Mouse (Mus musculus): ENCODE measurements around the gene Dpep1. TPM values are rescaled to one million over a fixed set of nuclear protein-coding genes. Genes with fewer than 3 reads are reported as not detected.

The Dpep1 gene
- polyA plus RNA-seq (2015; fragmentation: Nextera tagmentation; extraction: Ambion mirVana) = 39.7 and 90.2 TPM in 2 replicates

DNA sequence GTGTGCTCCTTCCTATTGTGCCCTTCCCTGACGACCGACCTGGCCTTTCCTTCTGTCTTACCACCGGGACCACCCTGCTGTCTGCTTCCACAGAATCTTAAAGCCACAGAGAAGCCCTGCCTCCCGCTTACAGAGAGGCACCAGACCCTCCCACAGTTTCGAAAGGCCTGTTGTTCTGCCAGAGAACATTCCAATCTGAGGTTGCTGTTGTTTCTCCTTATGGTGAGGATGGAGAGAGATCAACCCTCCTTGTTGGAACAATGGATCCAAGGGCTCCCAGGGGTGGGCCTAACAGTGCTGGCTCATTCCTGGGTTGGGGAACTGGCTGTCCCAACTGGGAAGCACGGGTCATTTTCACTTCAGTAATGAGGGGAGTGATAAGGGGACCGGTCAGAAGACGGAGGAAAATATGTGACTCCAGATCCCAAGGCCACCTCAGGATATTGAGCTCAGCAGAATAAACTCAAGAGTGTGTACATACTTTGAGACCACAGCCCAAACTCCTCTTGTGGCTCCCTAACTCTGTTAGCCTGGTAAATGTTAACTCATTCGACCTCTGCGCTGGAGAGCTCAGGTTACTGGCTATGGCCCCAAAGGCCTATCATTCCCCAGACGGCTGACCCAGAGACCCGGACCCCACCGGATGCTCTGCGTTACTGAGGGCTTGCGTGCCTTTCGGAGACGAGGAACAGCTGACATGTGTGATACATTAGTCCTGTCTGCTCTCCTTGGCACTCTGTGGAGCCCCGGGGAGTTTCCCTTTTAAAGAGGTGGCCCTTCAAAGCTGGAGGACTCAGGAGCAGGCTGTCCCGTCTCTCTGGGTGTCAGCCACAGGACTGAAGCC, at the start of gene Dpep1:
TSS of gene Dpep1 (plus strand) at position 677 of the 844 bp plus-strand sequence.

DNA sequence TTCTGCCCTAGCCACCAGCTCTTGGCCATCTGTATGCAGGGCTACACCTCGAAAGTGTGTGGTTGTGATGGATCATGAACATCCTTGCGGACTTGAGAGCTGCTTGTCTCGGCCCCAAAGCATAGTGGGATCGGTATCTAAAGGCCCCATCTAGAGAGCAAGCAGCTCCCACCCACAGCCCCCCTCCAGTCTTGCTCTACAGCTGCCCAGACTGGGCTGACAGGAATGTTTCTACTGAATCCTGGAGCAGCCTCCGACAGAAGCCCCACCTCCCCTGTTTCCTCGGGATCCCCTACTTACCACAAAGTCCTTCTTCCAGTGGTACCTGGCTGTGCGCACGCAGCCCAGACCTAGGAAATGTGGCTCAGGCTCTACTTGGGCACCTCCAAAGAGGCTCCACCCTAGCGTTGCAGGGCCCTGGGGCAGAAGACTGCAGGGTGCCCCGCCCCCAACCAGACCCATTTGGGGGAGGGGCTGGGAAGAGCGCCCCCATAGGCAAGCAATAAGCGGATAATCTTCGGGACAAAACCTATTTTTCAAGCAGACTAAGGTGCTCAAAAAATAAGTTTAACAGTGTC, 28.1 kb upstream of the Dpep1 start, which contains the start of gene Sult5a1:
TSS of gene Sult5a1 (minus strand) at position 428 of the 578 bp plus-strand sequence.

DNA sequence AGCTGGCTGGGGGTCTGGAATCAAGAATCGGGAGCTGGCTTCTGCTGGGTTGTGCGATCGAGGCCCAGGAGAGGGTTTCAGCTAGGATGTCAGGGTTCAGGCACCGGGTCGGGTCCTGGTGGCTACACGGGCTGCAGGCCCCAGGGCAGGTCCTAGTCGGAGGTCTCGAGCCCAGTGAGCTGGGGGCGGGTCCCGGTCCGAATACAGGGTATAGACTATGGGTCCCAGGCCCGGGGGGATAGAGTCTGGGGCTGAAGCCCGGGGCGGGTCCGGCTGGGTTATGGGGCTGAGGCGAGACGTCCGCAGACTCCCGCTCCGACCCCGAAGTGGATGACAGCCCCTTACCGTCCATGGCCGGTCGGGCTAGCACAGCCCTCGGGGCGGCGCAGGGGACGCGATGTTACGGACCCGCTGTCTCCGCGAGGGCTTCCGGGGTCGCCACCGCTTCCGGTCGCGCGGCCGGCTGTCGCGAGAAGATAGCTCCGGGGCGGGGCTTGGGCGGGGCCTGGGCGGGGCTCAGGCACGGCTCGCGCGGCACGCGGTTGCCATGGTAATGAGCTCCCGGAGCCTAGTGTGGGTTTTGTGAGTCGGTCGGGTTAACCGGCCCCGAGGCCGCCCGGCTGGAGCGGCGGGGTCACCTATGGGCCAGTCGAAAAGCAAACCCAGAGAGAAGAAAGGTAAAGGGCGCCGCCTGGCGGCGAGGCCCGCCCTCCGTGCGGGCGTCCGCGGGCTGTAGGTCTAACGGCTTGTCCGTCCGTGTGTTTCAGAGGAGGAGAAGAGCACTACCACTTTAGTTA, 26.5 kb downstream of the Dpep1 start, which contains the start of the genes Chmp1a and Spata33:
TSS of gene Chmp1a (minus strand) at position 443 of the 797 bp plus-strand sequence.
TSS of gene Spata33 (plus strand) at position 512 of the 797 bp plus-strand sequence.

DNA sequence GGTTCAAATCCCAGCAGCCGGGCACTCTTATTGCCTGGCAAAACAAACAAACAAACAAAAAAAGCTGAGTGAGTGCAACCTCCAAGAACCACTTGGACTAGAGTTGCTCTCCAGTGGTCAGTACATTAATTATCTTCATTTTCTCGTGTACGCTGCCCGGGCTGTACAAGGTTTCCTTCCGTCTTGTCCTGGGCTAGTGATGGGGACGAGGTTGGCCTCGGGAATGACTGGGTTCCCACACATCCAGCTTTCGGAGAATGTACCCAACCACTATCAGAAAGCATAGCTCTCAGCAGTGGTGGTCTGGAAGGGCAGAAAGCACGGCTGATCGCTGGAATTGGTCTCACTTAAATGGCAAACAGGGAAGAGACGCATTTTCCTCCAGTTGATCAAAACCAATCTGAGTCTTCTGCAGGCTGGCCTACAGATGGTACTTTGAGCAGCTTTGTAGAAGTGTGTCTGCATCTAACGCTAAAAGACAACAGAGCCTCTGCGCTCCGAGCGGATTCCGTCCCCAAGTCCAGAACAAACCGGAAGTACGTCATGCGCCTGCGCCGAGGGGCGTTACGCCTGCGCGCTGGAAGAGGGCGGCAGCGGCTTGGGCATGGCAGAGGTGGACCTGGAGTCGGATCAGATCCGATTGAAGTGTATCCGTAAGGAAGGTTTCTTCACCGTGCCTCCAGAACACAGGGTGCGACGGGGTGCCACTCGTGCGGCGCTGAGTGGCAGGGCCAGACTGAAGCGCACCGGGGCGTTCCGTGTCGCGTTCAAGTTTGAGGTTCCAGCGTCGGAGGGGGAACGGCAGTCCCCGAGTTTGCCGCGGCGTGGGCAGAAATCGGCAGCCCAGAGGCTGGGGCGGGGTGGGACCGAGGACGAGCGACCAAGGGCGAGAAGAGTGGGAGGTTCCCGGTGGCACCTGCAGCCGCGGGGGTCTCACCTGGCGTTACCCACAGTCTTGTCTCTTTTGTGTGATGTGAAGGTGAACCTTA, 38.5 kb downstream of the Dpep1 start, which contains the start of gene Cdk10:
TSS of gene Cdk10 (plus strand) at position 565 of the 989 bp plus-strand sequence.

DNA sequence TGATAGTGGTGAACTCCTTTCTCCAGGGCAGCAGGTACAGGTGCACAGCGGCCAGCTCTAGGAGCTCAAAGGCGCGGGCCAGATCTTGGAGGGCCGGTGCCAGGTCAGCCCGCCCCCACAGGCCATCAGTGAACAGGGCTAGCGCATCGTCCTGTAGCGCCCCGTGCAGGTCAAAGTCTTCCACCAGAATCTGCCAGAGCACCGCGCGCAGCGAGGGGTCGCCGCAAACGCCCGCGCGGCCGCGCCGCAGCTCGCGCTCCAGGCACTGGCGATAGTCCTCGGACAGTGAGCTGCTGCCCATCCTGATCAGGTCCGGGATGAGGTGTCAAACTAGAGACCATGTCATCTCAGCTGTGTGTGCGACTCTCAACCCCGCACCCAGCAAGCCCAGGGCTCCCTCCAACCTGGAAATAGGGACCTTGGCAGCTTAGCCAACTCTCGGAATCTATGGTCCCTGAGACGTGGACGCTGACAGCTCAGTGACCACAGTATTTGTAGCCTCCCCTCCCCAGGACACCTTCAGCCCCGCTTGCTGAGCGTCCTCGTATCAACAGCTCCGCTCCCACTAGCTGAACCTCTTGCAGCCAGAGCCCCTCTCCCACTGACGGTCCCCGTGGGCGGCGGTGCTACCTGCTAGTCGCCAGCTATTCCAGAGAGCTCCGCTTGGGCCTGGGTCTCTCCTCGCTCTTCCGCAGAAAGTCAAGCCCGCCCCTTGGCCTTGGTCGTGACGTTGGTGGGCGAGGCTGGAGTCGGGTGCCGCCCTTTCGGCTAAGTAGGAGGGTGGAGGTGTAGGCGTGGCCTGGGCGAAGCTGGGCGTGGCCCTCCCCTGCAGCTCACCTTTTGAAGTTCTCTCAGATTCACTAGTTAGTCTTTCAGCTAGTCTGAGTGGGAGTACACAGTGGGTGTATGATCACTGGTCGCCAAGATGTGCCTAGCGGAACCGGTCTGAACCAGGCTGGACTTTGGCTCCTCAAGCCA, 49.8 kb downstream of the Dpep1 start, which contains the start of gene Spata2l:
TSS of gene Spata2l (minus strand) at position 714 of the 978 bp plus-strand sequence.

Other genes starting within 250 kb of the Dpep1 start
- 49.6 and 63.9 TPM in 2 replicates for gene Ankrd11, start 144.0 kb upstream of the Dpep1 start, polyA plus RNA-seq (2015; fragmentation: Nextera tagmentation; extraction: Ambion mirVana)
- gene Spg7, start 123.3 kb upstream of the Dpep1 start, polyA plus RNA-seq (2015; fragmentation: Nextera tagmentation; extraction: Ambion mirVana) = 30.4 and 53.2 TPM in 2 replicates
- 1,556 and 1,800 TPM in 2 replicates for gene Rpl13, start 83.9 kb upstream of the Dpep1 start, polyA plus RNA-seq (2015; fragmentation: Nextera tagmentation; extraction: Ambion mirVana)
- gene Cpne7, start 68.9 kb upstream of the Dpep1 start, polyA plus RNA-seq (2015; fragmentation: Nextera tagmentation; extraction: Ambion mirVana) = 1.9 and 2.1 TPM in 2 replicates
- 32.0 and 64.8 TPM in 2 replicates for gene Sult5a1, start 27.9 kb upstream of the Dpep1 start, polyA plus RNA-seq (2015; fragmentation: Nextera tagmentation; extraction: Ambion mirVana)
- gene Chmp1a, start 26.5 kb downstream of the Dpep1 start, polyA plus RNA-seq (2015; fragmentation: Nextera tagmentation; extraction: Ambion mirVana) = 135 and 154 TPM in 2 replicates
- 4.3 and 5.1 TPM in 2 replicates for gene Spata33, start 26.6 kb downstream of the Dpep1 start, polyA plus RNA-seq (2015; fragmentation: Nextera tagmentation; extraction: Ambion mirVana)
- gene Cdk10, start 38.6 kb downstream of the Dpep1 start, polyA plus RNA-seq (2015; fragmentation: Nextera tagmentation; extraction: Ambion mirVana) = 27.2 and 30.8 TPM in 2 replicates
- gene Spata2l, start 50.0 kb downstream of the Dpep1 start, polyA plus RNA-seq (2015; fragmentation: Nextera tagmentation; extraction: Ambion mirVana) = 3.3 and 8.4 TPM in 2 replicates
- 11.6 and 13.3 TPM in 2 replicates for gene Zfp276, start 68.0 kb downstream of the Dpep1 start, polyA plus RNA-seq (2015; fragmentation: Nextera tagmentation; extraction: Ambion mirVana)
- gene Vps9d1, start 68.1 kb downstream of the Dpep1 start, polyA plus RNA-seq (2015; fragmentation: Nextera tagmentation; extraction: Ambion mirVana) = 17.0 and 18.7 TPM in 2 replicates
- 5.5 and 11.5 TPM in 2 replicates for gene Fanca, start 132.3 kb downstream of the Dpep1 start, polyA plus RNA-seq (2015; fragmentation: Nextera tagmentation; extraction: Ambion mirVana)
- 4.2 and 6.7 TPM in 2 replicates for gene Spire2, start 146.5 kb downstream of the Dpep1 start, polyA plus RNA-seq (2015; fragmentation: Nextera tagmentation; extraction: Ambion mirVana)
- 127 and 188 TPM in 2 replicates for gene Tcf25, start 187.5 kb downstream of the Dpep1 start, polyA plus RNA-seq (2015; fragmentation: Nextera tagmentation; extraction: Ambion mirVana)
- 0.05 TPM in 1 of 2 replicates, not detected in the other for gene Mc1r, start 220.9 kb downstream of the Dpep1 start, polyA plus RNA-seq (2015; fragmentation: Nextera tagmentation; extraction: Ambion mirVana)
- gene Tubb3, start 225.2 kb downstream of the Dpep1 start, polyA plus RNA-seq (2015; fragmentation: Nextera tagmentation; extraction: Ambion mirVana) = 93.9 and 334 TPM in 2 replicates
- gene Def8, start 237.3 kb downstream of the Dpep1 start, polyA plus RNA-seq (2015; fragmentation: Nextera tagmentation; extraction: Ambion mirVana) = 21.8 and 22.2 TPM in 2 replicates

Measured in adrenal gland, postnatal 0 days (tissue).